Mouse (Mus musculus) stomach, postnatal 0 days (tissue): ENCODE measurements around the gene Tnnc2.

Experiments
- CTCF ChIP-seq: IDR thresholded peaks from 2 replicates; pipeline ENCODE4 v1.5.1; 2016; ENCODE audit warnings: antibody characterized with exemption, low read depth, mild to moderate bottlenecking, moderate library complexity
- EP300 ChIP-seq: optimal IDR thresholded peaks from 2 replicates; pipeline ENCODE3; 2016; ENCODE audit warnings: antibody characterized with exemption

DNA sequence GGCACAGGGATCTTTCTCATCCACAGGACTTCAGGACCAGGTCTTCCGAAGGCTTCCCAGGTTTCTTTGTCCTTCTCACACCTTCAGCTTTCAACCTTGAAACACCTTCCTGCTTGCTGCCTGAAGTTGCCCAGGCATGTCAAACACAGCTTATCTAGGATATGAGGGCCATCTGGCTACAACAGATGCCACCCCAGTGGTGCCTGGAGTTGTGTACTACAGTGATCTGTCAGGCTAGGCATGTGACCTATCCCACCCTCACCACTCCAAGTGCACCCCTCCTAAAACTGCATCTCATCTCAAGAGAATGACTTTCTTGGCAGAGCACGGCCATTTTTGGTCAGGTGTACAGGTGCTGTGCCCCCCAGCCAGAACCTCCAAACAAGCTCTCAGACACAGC, 18.3 kb downstream of the Tnnc2 start:
- TF ChIP-seq CTCF (no peak), EP300 (no peak)
